Mouse (Mus musculus): Measurements from ENCODE around the gene Fignl2. TPM values are rescaled to one million over a fixed set of nuclear protein-coding genes. Genes with fewer than 3 reads are reported as not detected.
A peak's percentile ranks its signal among the peaks of the same experiment; 100 is the strongest.
"Not testable (repeated sequence)": the region's sequence is repeated elsewhere in the genome, so short reads cannot be mapped to it uniquely, and the experiment has no call there.

Gene Fignl2
- polyA plus RNA-seq, 1 experiment from 2014 or later: 0.81 TPM

- Histone ChIP-seq H3K4me3 (ENCODE audit: low read depth, low read length) (no peak within 1 kb of the TSS), H3K9ac (replicated peaks; ENCODE audit: low read length) (no peak within 1 kb of the TSS), H3K9me3 (replicated peaks; ENCODE audit: control insufficient read depth, low read length) (no peaks in the 10 kb centered on the region), H3K27me3 (ENCODE audit: control insufficient read depth, insufficient read depth, low read length) (no peaks in the 10 kb centered on the region), H3K4me2 (ENCODE audit: low read depth, low read length) (no peak within 1 kb of the TSS), H3K36me3 (replicated peaks; ENCODE audit: control insufficient read depth, insufficient read depth, low read depth, low read length) (no peaks in the 10 kb centered on the region), H3K27ac (replicated peaks; ENCODE audit: low read depth, low read length) (no peak within 1 kb of the TSS), H3K4me1 (ENCODE audit: control insufficient read depth, insufficient read depth, low read length) (no peaks in the 10 kb centered on the region)
- WGBS: 83% methylated on average over 5 of the region's 5 CpGs
- ATAC-seq (replicated peaks; ENCODE audit: insufficient number of reproducible peaks, low FRiP score, low TSS enrichment, low read depth): no peak
- DNase-seq (ENCODE audit: low spot score): no peak
Measured at GRCm38 (mm10) chr15:101115511-101116110, 37.2 kb upstream of the Fignl2 start, which contains the start of gene Ankrd33. TSS of gene Ankrd33 (plus strand) at chr15:101115755.

GRCm38 (mm10) chr15:101113778-101114177 lies 35.4 kb upstream of the Fignl2 start:
- ATAC-seq (replicated peaks; ENCODE audit: insufficient number of reproducible peaks, low FRiP score, low TSS enrichment, low read depth); H3K4me3 ChIP-seq (ENCODE audit: low read depth, low read length); H3K36me3 ChIP-seq (replicated peaks; ENCODE audit: control insufficient read depth, insufficient read depth, low read depth, low read length); H3K9me3 ChIP-seq (replicated peaks; ENCODE audit: control insufficient read depth, low read length); H3K9ac ChIP-seq (replicated peaks; ENCODE audit: low read length); H3K4me1 ChIP-seq (ENCODE audit: control insufficient read depth, insufficient read depth, low read length); H3K27ac ChIP-seq (replicated peaks; ENCODE audit: low read depth, low read length); H3K4me2 ChIP-seq (ENCODE audit: low read depth, low read length); DNase-seq (ENCODE audit: low spot score); H3K27me3 ChIP-seq (ENCODE audit: control insufficient read depth, insufficient read depth, low read length): not testable (repeated sequence)
- 86% methylated on average over 2 of the region's 2 CpGs for WGBS

DNA sequence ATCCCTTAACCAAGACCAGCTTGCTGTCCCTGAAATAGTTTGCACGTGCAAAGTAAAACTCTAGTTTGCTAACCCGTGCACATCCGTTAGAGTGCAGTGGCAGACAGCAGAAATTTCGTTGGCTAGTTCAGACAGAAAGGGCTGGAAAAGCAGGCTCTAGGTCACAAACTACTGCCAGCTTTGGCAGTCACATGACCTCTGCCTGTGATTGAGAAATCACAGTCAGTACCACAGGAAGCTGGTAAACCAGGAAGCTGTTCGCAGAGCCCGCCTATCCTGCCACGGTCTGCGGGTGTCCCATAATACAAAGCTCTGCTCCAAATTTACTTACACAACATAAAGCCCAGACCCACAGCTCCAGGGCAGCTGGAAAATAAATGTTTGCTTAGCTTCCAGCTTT lies 34.8 kb upstream of the Fignl2 start:
- no peak overlapping the region for H3K4me2 ChIP-seq (ENCODE audit: low read depth, low read length)
- WGBS: 62% methylated on average over 8 of the region's 8 CpGs
- no peaks in the 10 kb centered on the region for H3K4me1 ChIP-seq (ENCODE audit: control insufficient read depth, insufficient read depth, low read length)
- H3K9ac ChIP-seq (replicated peaks; ENCODE audit: low read length): no peak overlapping the region
- DNase-seq (ENCODE audit: low spot score): peak; percentile 29
- H3K9me3 ChIP-seq (replicated peaks; ENCODE audit: control insufficient read depth, low read length): no peaks in the 10 kb centered on the region
- H3K27ac ChIP-seq (replicated peaks; ENCODE audit: low read depth, low read length): no peak overlapping the region
- H3K27me3 ChIP-seq (ENCODE audit: control insufficient read depth, insufficient read depth, low read length): no peaks in the 10 kb centered on the region
- H3K36me3 ChIP-seq (replicated peaks; ENCODE audit: control insufficient read depth, insufficient read depth, low read depth, low read length): no peaks in the 10 kb centered on the region
- no peak for ATAC-seq (replicated peaks; ENCODE audit: insufficient number of reproducible peaks, low FRiP score, low TSS enrichment, low read depth)
- H3K4me3 ChIP-seq (ENCODE audit: low read depth, low read length): no peak overlapping the region

DNA sequence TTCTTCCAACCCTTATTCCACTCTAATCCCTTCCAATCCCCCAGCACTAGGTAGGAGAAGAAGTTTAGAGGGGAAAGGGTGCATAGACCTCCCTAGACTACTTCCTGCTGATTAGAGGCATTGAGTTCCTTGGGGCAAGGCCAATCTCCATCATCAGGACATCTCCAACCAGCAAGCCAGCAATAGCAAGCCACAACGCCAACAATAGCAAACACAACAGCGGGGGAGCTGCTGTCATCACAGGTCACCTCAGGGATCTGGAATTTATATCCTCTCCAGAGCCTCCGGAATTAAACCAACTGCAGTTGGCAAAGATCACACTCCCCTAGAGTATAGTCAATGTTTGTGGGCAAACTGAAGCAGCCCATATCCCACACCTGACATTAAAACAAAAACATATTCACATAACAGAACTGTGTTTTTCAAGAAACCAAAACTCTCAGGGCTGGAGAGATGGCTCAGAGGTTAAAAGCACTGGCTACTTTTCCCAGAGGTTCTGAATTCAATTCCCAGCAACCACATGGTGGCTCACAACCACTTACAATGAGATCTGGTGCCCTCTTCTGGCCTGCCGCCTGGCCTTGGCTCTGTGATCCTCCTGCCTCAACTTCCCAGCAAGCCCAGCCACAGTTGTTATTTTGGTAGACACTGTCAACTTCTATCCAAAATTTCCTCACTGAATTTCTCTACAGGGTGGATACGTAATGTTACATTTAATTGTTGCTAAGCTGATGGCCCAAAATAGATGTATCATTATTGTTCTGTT lies 29.7 kb upstream of the Fignl2 start:
- H3K9me3 ChIP-seq (replicated peaks; ENCODE audit: control insufficient read depth, low read length): no peaks in the 10 kb centered on the region
- 83% methylated on average over 5 of the region's 5 CpGs for WGBS
- H3K9ac ChIP-seq (replicated peaks; ENCODE audit: low read length): no peak overlapping the region
- no peak for DNase-seq (ENCODE audit: low spot score)
- H3K27ac ChIP-seq (replicated peaks; ENCODE audit: low read depth, low read length): no peak overlapping the region
- H3K4me3 ChIP-seq (ENCODE audit: low read depth, low read length): no peak overlapping the region
- H3K27me3 ChIP-seq (ENCODE audit: control insufficient read depth, insufficient read depth, low read length): no peaks in the 10 kb centered on the region
- ATAC-seq (replicated peaks; ENCODE audit: insufficient number of reproducible peaks, low FRiP score, low TSS enrichment, low read depth): no peak
- H3K4me1 ChIP-seq (ENCODE audit: control insufficient read depth, insufficient read depth, low read length): no peaks in the 10 kb centered on the region; the same call in 1 of the 2 replicates
- no peak overlapping the region for H3K4me2 ChIP-seq (ENCODE audit: low read depth, low read length)
- no peaks in the 10 kb centered on the region for H3K36me3 ChIP-seq (replicated peaks; ENCODE audit: control insufficient read depth, insufficient read depth, low read depth, low read length)

GRCm38 (mm10) chr15:101106011-101106410 lies 27.6 kb upstream of the Fignl2 start:
- Histone ChIP-seq H3K4me3 (ENCODE audit: low read depth, low read length) (no peak overlapping the region), H3K36me3 (replicated peaks; ENCODE audit: control insufficient read depth, insufficient read depth, low read depth, low read length) (no peaks in the 10 kb centered on the region), H3K27me3 (ENCODE audit: control insufficient read depth, insufficient read depth, low read length) (no peaks in the 10 kb centered on the region), H3K9me3 (replicated peaks; ENCODE audit: control insufficient read depth, low read length) (no peaks in the 10 kb centered on the region), H3K27ac (replicated peaks; ENCODE audit: low read depth, low read length) (no peak overlapping the region), H3K9ac (replicated peaks; ENCODE audit: low read length) (no peak overlapping the region), H3K4me1 (ENCODE audit: control insufficient read depth, insufficient read depth, low read length) (no peaks in the 10 kb centered on the region; the same call in 1 of the 2 replicates), H3K4me2 (ENCODE audit: low read depth, low read length) (no peak overlapping the region)
- no peak for DNase-seq (ENCODE audit: low spot score)
- WGBS: 86% methylated on average over 10 of the region's 10 CpGs
- no peak for ATAC-seq (replicated peaks; ENCODE audit: insufficient number of reproducible peaks, low FRiP score, low TSS enrichment, low read depth)

GRCm38 (mm10) chr15:101105496-101105994 lies 27.2 kb upstream of the Fignl2 start:
- WGBS: 21% methylated on average over 12 of the region's 12 CpGs
- Histone ChIP-seq H3K27ac (replicated peaks; ENCODE audit: low read depth, low read length) (no peak overlapping the region), H3K36me3 (replicated peaks; ENCODE audit: control insufficient read depth, insufficient read depth, low read depth, low read length) (no peaks in the 10 kb centered on the region), H3K27me3 (ENCODE audit: control insufficient read depth, insufficient read depth, low read length) (no peaks in the 10 kb centered on the region), H3K9ac (replicated peaks; ENCODE audit: low read length) (no peak overlapping the region), H3K9me3 (replicated peaks; ENCODE audit: control insufficient read depth, low read length) (no peaks in the 10 kb centered on the region; the same call in 1 of the 2 replicates), H3K4me3 (ENCODE audit: low read depth, low read length) (no peak overlapping the region), H3K4me1 (ENCODE audit: control insufficient read depth, insufficient read depth, low read length) (no peaks in the 10 kb centered on the region; the same call in 1 of the 2 replicates), H3K4me2 (ENCODE audit: low read depth, low read length) (no peak overlapping the region)
- peak; percentile 83 for DNase-seq (ENCODE audit: low spot score)
- ATAC-seq (replicated peaks; ENCODE audit: insufficient number of reproducible peaks, low FRiP score, low TSS enrichment, low read depth): peak; percentile 51; the same call in 1 of the 2 replicates

DNA sequence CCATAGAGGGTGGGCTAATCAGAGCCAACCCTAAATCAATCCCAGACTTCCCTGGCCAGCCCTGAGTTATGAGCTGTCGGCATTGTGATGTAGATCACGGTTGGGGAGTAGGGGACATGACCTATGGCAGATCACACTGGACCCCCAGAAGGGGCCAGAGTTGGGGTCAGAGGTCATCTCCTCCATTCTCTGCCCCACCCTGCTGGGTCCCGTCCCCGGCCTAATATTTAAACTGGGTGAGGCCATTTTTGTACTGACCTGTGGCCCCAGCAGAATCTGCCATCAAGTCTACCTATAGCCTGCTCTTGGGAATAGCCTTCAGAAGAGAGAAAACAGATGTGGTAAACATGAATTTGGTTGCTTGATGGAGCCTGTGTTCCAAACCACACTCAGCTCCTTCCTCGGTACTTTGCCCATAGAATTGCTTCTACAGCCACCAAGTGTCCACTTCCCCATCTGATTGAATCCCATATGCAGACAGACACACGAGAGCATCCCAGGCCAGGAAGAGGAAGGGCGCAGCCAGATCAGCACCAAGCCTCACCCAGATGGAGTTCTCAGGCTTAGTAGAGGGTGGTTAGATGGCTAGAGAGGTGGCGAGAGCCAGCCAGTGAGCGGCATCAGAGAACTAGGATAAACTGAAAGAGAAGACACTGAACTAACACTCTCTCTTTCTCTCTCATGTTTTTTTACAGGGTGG lies 25.4 kb upstream of the Fignl2 start:
- Histone ChIP-seq H3K4me3 (ENCODE audit: low read depth, low read length) (no peak overlapping the region), H3K9me3 (replicated peaks; ENCODE audit: control insufficient read depth, low read length) (no peaks in the 10 kb centered on the region; the same call in 1 of the 2 replicates), H3K9ac (replicated peaks; ENCODE audit: low read length) (peak overlapping the region; percentile 32), H3K4me2 (ENCODE audit: low read depth, low read length) (no peak overlapping the region), H3K27ac (replicated peaks; ENCODE audit: low read depth, low read length) (no peak overlapping the region), H3K4me1 (ENCODE audit: control insufficient read depth, insufficient read depth, low read length) (no peaks in the 10 kb centered on the region; the same call in 1 of the 2 replicates), H3K36me3 (replicated peaks; ENCODE audit: control insufficient read depth, insufficient read depth, low read depth, low read length) (no peaks in the 10 kb centered on the region), H3K27me3 (ENCODE audit: control insufficient read depth, insufficient read depth, low read length) (no peaks in the 10 kb centered on the region)
- 64% methylated on average over 9 of the region's 9 CpGs for WGBS
- no peak for ATAC-seq (replicated peaks; ENCODE audit: insufficient number of reproducible peaks, low FRiP score, low TSS enrichment, low read depth)
- DNase-seq (ENCODE audit: low spot score): no peak
